Mouse (Mus musculus): ENCODE data around the gene Pknox2.

Gene Pknox2

DNA sequence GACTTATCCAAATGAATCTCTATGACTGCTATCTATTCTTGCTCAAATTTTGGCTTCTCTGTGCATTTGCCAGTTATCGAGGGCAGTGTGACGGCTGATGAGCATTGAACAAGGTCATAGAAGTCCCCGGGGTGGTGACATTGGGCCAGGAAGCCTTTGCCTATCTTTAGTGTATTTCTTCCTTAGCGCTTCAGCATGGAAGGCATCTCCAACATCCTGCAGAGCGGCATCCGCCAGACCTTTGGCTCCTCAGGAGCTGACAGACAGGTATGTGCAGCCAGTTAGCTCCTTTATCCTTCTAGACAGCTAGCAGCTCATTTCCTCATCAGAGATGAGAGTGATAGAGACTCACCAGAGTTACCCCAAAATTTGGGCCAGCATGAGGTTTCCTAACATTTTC is 278.5 kb downstream of the Pknox2 start:
- no peak for DNase-seq

DNA sequence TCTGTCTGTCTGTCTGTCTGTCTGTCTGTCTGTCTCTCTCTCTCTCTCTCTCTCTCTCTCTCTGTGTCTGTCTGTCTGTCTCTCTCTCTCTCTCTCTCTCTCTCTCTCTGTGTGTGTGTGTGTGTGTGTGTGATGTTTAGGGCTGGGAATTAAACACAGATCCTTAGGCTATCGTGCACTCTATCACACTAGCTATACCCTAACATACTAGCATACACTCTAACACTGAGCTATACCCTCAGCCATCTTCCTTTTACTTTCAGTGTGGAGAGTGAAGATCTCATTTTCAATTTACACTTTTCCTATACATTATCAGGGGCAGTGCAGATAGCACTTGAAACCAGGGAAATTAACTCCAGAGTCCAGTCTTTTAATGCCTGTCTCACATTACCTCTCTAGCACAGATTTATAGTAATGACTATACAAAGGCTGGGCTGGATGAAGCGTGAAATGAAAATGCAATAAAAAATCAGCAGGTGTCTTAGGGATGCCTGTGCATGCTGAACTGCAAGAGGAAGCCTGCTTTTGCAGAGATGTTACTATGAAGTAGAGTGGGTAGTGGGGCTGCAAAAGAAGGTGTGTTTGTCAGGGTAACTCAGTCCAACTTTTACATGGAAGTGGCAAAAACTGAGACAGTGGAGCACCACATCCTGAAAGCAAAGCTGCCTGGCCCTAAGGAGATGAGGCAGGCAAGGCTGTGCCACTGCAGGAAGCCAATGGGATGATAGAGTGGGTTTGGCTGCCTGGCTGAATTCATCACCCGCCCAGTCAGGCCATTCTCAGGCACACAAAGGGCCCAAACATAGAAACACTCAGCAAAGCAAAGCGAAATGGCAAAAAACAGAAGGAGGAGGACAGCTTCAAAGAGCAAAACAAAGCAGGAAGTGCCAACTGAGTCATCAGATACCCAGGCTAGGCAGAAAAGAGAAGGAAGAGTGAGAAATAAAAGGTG is 282.1 kb downstream of the Pknox2 start:
- DNase-seq = no peak

DNA sequence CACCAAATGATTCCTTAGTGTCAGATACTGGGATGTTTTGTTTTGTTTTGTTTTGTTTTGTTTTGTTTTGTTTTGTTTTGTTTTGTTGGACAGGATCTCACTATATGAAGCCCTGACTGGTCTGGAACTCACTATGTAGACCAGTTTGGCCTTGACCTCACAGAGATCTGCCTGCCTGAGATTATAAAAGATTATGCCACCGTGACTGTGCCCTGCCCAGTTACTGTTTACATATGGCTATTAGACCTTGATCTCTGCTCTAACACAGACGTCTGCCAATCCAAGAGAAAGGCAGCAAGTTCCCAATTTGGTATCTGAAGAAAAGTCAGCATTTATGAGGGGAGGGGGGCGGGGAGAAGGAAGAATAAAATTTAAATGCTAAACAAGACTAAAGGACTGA is 283.5 kb downstream of the Pknox2 start:
- no peak for DNase-seq

DNA sequence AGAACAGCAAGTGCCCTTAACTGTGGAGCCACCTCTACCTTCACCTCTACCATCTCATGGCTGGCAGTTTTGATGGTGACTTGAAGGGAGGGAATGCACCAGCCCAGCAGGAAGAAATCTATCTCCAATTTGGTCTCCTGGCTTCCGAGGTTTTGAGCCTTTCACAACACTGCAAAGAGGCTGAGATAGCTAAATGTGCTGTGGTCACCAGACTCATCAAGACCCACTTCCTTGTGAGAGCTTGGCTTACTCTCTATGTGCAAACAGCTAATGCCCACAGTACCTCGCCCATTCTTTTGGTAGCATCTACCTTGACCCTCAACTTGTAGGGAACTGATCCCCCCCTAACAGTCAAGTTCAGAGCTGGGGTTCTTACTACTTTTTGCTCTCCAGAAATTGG is 284.6 kb downstream of the Pknox2 start:
- DNase-seq = no peak

DNA sequence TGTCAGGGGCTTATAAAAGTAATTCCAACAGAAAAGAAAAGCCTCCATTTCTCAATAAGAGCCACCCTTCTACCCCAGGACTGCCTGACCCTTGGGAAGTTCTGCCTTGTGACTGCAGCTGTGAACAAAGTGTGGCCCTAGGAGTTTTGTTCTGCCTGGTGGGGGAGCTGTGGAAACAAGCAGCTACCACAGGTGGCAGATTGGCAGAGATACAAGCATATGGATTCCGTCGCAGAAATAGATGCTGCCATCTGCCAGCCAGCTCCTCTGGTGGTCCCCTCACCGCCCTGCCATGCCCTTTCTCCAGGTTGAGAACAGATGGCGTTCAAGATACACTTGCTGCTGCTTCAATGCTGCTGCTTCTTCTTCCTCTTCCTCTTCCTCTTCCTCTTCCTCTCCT is 288.5 kb downstream of the Pknox2 start:
- DNase-seq = peak; percentile 41

DNA sequence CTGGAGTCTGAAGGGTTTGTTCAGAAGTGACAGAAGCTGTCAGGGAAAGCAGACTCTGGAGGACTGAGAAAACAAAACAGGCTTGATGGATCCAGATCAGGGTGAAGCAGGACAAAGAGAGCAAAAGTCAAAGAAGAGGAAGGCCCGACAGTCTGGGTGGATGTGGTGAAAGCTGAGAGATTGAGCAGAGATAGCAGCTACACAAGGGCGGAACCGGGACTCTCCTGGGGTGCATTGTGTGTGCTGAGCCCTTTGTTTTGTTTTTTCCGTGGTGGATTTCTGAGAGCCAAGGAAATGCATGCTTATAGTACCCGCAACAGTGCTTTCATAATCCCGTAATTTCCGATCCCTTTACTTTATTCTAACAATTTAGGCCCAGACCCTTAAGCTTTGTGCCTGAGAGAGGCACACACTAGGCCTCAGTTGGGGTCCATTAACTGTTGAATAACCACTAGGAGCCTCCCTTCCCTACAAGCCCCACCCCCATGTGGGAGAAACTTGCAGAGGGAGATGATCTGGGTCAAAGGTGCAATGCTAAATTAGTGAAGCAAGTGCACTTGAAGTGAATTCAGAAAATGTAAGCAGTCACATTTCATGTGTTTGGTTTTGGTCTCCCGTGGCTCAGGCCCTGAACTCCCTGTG is 289.6 kb downstream of the Pknox2 start:
- DNase-seq = no peak

DNA sequence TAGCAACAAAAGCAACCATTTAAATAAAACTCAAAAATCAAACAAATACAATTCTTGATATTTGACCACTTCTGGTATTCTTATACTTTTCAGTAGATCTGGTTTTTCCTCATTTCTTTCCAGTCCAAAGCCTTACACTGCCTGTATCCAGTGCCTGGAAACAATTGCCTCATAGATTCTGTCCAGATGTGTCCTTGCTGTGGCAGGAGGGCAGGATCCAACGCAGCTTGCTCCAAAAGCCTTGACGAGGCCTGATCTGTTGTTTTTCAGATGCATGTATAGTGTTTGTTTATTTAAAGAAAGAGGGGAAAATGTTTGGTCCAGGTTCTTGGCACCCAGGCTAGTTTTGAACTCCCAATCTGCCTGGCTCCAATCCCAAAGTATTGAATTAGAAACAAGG is 290.9 kb downstream of the Pknox2 start:
- DNase-seq = no peak

DNA sequence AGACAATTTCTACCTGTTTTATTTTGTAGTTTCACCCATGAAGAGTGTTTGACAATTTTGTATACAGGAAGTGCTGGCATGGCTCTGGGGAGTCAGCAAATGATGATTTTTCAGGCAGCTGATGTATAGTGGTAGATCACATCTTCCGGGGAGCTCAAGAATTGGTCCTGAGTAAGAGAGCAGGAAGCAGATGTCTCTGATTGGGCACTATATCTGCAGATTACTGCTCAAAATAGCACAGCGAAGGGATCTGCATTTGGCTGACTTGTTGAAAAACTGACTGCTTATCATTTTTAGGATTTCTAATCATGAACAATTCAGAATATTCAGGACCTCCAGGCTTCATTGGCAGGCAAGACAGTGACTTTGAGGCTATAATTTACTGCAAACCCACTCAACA is 295.0 kb downstream of the Pknox2 start:
- DNase-seq = no peak

DNA sequence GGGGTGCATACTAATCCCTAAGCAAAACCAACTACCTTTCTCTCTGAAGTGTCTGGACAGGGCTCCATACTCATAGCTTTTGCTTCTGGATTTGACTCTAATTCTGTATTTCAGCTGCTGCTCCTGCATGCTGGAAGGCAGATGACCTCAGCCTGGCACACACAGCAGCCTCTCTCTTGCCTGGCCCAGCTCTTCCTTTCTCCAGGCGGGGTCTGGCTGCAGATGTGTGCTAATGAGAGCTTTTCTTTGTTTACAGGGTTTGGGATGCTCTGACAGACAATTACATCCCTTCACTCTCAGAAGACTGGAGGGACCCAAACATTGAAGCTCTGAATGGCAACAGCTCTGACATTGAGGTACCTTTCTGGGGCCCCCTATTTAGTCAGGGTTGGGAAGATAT is 297.1 kb downstream of the Pknox2 start:
- DNase-seq = no peak

DNA sequence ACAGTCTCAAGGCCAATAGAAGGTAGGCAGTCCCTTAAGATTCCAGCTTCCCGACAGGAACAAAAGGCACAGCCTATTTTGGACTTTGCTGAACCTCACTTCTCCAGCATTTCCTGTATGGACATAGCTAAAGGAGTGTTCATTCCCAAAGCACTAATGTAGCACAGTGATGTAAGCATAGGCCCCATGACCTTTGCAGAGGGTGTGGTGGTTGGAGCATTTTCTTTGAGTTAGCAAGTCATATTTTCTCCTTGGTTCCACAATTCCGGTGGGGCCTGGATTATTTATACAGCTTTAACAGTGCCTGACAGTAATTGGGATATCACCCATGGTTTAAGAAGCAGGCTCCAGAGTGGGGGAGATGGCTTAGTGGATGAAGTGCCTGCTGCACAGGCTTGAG is 298.5 kb downstream of the Pknox2 start:
- no peak for DNase-seq

DNA sequence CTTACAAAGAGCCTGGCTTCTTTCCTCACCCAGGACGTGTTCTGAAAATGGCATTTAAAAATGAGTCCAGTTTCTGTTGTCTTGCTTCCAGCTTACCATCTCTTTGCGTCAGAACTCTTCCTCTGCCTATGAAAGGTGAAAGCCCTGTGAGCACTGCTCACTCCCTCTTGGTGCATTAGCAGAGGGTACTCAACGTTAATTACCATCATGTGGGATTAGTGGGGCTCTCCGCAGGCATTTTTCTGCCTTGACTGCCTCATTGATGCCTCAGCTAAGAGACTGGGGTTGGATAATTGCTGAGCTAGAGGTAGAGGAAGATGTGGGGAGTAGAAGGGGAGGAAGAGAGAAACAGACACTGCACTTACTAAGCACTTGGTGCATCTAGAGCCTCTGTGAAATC is 300.9 kb downstream of the Pknox2 start:
- no peak for DNase-seq
